Mouse (Mus musculus) adrenal gland, adult 18-20 months (tissue): ENCODE measurements around the gene Notch2. TPM values are rescaled to one million over a fixed set of nuclear protein-coding genes. Genes with fewer than 3 reads are reported as not detected.

Experiments used
- DNase-seq, 2 experiments: peaks; one replicate each; pipeline ENCODE4 v3.0.0; 2021 to 2022; ENCODE audit warnings: low spot score in 2 of 2
- total RNA-seq, 2 experiments: library from RNA; stranded (reverse); gene quantifications; 1 replicate in 1 of 2; 2 replicates in 1 of 2; pipeline ENCODE4 v1.2.3; 2021

Notch2 gene
- total RNA-seq, 2 experiments from 2014 or later: 46.6 to 79.1 TPM

DNA sequence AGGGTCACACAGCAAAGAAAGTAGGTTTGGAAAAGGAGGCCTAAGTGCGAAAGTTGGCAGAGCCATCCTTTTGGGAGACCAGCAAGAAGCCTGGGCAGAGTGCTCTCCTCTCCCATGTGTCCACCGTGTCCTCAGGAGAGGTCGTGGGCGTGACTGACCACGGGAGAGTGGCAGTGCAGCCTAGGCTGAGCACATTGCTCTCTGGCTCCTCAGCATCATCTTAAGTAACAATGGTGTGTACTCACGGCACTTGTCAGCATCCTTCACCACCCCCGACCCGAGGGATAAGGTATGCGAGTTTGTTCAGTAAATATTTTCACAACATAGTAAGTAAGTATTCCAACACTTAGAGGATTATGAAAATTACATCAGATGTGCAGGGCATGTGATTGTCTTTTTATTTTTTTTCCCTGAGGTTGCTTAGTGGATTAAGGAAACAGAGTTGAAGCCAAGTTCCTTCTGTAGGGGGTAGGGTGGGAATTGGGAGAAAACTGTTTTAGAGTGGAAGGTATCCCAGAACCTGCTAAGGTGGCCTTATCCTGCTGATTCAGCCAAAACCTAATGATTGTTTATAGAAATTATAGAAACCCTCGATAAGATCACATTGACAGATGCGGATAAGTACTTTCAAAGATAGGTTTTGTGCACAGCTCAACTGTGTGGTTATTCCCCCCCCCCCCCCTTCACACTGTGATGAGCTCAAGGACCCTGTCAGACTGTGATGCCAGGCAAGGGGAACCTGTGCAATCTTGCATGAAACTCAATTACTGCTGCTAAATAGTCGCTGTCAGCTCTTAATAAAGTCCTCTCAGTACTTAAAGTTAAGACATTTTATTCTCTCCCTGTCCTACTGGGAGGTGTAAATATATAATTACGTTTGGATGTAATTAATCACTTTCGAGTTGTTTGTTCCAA, 37.4 kb downstream of the Notch2 start:
- DNase-seq: no peak

DNA sequence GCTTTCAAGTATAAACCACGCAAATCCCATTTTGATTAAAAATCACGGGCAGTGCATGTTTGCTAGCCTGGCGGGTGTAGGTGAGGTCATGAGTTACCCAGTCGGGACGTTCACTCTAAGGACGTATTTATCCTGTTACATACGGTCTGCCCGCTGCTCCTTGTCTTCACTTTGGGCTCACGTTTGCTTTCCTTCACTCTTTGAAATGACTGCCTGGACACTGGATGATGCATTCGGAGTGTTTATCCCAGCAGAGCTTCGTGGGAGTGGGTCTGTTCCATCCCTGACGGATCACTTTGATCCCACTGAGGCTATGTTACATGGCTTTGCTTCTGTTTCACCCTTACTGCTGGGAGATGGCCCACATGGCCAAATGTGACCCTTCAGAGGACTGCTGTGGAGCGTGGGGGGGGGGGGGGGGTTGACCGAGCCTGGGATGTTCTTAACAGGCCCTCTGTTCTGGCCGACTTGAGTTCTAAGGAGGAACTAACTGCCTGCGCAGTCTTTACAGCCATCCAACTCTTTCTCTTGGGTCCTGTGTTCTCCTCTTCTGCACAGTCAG, 38.2 kb downstream of the Notch2 start:
- DNase-seq: no peak

DNA sequence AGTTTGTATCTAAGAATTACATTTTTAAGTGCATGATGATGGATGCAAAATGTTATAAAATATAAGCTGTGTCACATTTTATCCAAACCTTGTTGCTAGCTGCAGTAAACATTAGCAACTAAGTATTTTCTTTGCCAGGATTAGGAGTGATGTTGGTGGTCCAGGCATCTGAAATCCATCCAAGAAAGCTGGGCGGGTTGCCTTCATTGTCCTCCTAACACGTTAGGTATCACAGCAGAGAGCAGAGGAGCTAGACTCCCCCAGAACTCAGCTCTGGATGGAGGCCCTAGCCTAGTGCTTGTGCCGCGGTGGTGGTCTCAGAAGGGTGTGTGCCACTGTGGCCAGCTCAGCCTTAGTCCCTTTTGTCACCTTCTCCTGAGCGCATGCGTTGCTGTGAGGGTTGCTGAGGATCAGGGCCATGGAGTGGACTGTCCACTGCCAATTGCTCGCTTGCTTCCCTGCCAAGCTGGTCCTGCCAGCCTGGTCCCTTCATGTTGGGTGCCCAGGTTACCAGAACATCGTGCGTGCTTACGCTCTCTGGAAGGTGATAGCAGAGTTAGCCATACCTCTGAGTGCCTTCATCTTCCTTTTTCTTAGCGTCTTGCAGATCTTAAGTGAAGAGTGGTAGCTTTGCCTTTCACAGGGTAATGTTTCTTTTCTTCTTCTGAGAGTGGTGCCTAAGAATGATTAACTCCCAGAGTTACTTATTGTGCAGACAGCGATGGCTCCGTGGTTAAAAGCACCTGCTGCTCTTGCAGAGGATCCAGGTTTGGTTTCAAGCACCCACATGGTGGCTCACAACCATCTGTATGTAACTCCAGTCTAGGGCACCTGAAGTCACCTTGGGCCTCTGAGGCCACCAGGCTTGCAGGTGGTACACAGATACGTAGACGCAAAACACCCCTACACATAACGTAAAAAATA, 39.4 kb downstream of the Notch2 start:
- DNase-seq: no peak

DNA sequence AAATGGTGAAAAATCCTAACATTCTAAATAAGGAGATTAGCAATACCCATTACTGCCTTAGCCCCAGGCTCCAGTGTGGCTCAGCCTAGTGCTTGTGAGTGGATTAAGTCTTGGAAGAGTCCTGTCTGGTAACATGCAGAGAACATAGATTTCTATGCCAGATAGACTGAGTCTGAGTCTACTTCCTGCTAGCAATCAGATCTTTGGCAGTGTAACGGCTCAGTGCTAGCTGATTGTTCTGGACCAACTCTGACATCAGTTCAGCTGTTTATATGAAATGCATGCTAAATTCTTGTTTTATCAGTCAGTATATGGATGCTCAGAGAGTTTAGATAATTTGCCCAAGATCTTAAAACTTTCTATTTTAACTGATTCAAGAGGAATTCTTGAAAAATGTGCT, 40.5 kb downstream of the Notch2 start:
- no peak for DNase-seq

DNA sequence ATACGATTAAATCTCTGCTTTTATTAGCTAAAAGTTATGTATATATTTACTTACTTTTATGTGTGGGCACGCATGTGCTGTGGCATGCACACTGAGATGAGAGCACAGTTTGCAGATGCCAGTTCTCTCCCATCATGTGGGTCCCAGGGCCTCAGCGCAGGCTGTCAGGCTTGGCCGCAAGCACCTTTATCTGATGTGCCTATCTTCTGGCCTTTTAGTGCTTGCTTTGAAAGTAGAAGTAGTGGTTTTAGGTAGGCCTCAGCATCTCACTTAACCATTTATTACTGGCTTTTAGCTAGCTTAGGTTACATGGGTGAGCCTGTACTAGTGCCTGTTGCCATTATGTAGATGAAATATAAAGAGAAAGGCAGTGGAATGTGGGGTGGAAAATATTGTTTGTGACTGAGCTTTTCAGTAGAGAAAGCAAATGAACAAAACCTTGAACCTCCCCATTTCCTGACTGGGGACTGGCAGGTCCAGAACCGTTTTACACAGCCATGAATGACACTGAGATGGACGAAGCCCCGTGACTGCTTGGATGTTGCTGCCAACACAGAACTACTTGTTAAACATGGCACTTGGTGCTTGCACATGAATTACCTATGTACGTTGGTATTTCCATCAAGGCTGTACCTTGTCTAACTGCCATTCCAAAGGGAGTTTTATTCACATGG, 41.1 kb downstream of the Notch2 start:
- no peak for DNase-seq

DNA sequence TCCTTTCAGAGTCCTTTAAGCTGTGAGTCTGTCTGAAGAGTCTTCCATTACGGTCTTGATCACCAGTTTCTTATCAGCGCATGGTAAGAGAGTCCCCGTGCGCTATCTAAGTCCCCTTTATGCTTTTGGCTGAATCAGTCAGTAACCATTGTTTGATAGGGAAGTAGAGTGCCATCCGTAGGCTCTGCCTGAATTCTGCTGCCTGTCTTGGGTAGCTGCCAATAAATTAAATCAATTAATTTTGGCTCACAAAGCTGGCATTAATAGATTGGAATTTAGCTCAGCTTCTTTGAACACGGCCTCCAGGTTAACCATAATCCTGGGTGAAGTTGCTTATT, 41.6 kb downstream of the Notch2 start:
- DNase-seq: no peak

DNA sequence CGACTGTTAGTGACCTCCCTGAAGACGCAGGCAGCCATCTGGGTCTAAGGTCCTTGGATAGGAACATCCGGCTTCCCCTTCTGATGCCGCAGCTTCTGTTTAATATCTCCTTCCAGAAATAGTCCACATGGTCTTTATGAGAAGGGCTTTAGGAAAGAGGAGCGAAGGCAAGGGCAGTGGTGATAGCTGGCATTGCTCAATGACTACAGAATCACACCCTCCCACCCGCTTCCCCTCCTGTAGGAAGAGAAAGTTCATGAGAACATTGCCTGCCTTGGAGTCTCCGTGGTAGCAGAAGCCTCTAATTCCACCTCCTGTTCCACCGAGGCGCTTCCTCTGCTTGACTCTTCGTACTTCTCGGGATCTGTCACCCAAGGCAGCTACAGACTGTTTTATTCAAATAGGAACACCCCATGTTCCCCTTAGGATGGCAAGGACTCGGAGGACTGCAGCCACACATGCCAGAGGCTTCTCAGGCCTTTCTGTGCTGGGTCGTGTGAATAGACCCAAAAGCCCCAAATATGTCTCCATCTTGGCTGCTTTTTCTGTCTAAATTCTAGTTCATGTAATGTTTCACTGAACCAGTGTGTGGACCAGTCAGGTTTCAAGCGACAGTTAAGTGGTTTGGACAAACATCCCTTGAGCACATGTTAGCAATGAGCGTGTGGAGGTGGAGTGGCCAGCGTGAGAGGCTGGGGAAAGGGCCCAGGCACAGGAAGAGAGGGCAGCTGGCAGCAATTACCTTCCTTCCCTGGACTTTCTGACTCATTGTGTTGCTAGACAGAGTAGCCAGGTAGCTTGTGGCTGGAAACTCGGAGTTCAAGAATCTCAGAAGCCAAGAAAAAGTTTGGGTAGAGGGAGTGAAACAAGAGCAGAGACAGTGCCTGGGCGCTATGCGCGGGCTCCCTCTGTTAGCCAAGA, 42.7 kb downstream of the Notch2 start:
- no peak for DNase-seq

DNA sequence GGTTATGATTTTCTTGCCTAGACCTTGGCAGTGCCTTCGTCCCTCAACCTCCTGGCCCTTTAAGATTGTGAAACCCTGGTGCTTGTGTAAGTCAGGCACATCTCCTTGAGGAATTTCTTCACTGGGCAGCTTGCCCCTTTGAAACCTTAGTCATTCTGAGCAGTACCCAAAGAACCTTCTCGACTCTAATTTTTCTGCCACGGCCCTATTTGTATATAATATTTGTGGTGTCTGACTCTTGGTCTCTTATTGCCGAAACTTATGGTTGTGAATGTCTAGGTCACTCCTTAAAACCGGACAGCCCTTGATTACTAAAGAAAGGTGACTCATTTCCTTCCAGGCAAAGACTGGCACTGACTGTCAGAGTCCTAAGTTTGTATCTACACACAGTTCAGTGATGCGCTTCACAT, 43.6 kb downstream of the Notch2 start:
- DNase-seq: peak in 1 of 2 experiments; percentile 46

DNA sequence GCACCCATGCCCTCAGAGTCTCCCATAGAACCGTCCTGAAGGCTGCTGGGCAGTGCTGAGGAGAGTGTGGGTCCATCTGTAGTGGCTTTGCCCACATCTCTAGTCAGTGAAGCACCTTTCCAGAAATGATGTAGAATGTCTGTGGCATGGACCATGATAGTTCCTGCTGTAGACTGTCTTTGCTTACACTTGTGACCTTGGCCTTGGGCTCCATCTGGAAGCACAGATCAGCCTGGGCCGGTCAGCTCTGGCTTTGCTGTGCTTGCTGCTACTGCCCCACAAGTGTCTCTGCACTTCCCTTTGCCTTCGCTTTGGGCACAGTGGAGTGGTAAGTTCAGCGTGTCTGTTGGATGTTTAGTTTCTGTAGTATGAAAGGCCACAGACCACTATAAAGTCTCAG, 45.7 kb downstream of the Notch2 start:
- DNase-seq: no peak

DNA sequence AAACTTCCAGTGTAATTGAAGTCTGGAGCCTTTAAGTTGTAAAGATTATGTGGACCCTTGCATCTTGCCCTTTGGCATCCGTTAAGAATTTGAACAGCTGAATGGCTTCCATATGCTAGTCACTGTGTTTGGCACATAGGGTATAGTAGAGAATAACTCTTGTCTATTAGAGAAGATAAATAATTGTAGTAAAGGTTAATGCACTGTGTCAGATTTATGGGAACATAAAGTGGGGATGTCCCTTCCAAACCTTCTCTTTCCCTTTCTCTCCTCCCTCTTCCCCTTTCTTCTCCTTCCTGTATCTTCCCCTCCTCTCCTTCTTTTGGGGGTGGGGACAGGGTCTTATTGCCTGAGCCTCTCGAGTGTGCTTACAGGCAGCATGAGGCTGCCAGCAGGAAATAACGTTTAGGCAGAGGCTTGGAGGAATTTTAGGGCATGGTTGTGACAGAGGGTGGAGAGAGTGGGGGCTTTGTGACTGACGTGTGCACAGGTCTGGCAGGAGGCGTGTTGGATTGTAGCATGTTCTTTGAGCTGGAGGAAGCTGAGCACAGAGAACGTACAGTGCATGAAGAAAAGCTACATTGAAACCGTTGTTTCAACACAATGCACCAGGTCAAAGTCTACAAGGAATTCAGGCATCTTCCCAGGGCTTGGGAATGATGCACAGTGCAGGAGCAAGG, 47.8 kb downstream of the Notch2 start:
- DNase-seq: no peak

DNA sequence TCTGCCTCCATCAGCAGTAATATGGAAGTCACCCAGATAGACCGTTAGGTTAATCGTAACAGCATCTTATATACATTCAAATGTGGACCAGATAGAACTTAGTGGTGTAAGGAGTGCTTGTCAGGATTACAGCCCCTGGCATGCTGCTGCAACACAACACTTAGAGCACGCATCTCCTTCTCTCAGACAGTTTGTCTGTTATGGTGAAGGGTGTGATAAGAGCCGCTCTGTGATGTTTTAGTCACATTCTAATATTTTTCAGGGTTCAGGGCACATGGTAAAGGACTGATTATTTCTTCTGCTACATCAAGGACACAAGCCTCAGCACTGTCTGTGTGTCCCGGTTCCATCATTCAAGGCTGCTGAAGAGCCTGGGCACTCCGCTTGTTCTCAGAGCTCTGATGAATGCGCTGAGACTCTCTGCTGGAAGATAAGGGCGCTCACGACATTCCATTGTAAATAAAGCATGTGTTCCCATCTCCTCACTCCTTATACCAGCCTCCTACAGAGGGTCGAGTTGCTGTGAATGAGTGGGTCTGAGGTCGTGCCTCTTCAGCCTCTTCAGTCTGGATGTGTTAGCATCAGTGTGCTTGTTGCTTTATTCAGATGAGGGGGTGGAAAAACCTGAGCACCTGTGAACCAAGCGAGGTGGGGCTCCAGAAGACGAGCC, 48.5 kb downstream of the Notch2 start:
- no peak for DNase-seq

DNA sequence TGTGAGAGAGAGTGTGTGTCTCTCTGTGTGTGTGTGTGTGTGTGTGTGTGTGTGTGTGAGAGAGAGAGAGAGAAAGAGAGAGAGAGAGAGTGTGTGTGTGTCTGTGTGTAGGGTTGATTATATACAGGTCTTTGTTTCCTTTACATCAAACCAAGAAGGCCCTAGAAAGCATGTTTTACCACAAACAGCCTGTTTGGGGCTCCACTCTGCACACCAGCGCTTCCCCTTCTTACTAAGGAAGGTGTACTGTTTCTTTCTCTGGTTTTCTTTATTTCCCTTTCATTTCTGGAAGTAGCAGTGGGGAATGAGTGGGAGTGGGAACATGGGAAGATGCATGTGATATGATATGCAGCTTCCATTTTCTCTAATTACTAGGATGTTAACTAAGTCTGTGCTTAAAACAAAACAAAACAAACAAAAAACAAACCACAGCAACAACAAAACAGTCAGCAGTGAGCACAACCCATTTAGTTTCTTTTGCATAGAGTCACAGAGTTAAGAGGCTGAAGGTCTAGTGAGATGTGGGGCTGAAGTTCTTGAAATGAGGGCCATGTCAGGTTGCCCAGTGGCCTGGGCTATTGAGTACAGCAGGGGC, 49.4 kb downstream of the Notch2 start:
- no peak for DNase-seq

DNA sequence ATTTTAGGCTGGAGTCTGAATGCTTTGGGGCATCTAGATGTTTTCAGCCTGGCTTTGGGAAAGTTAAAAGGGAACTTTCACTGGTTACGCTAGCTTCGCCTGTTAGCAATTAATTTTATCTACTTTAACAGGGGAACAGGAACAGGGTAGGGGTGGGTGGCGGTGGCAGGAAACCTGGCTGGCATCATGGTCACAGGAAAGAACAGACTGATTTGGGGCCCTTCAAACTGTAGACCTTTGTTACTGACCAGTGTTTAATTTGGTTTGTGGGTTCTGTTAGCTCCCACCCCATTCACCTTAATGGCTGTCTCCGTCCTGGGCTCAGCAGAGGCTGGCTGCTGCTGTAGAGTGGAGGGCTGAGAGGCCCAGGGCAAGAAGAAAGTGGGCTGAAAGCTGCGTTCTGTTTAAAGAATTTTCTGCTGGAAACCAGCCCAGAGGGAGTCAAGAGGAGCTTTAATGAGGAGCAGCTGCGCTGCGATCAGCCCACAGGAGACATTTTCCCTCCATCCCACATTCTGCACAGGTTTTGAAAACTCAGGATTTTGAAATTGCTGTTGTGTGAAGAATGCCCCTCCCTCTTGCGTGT, 50.0 kb downstream of the Notch2 start:
- DNase-seq: no peak

DNA sequence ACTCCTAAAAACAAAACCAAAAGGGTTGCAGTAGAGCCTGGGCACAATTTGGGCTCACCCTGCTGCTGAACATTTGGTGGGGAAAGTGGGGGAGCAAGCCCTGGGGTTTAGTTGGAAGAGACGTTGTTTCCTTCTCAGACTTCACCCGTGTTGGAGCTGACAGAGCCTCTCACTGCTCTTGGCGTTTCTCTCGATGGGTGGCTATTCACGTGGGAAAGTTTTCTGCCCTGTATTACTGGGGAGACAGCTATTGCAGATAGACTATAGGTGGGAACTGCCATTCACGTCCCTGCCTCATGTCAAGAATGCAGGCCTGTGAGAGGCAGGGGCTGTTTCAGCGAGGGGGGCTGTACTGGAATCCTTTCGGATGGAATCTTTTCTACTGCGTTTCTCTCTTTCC, 50.5 kb downstream of the Notch2 start:
- DNase-seq: no peak

DNA sequence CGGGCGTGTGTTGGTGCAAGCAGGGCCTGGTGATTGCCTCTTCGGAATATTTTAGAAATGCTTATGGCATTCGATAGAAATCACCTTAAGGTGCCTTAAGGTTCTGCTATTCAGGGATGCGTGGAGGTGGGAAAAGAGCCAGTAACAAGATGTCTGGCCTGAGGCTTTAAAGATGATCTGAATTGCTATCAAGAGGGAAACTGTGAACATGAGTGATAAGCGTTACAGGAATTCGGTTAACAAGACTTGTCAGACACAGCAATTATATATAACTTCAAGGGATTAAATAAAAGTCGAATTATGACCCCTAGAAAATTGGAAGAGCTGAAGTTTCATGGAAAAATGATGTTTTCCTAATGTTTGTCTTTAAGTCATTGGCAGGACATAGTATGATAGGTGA, 51.7 kb downstream of the Notch2 start:
- no peak for DNase-seq

DNA sequence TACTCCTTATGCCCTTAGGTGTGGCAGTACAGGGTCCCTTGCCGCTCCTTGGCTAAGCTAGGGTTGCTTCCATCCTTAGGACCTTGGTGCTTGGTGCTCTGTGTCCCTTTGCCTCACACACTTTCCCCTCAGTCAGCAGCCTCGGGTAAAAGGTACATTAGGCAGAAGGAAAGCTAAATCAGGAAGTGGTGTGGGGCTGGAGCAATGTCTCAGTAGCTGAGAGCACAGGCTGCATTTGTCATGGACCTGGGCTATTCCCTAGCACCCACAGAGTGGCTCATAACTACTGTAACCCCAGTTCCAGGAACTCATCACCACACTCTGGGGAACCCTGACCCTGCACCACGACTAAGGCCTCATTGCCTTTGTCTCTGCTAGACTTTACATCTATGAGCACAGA, 53.1 kb downstream of the Notch2 start:
- DNase-seq: no peak

DNA sequence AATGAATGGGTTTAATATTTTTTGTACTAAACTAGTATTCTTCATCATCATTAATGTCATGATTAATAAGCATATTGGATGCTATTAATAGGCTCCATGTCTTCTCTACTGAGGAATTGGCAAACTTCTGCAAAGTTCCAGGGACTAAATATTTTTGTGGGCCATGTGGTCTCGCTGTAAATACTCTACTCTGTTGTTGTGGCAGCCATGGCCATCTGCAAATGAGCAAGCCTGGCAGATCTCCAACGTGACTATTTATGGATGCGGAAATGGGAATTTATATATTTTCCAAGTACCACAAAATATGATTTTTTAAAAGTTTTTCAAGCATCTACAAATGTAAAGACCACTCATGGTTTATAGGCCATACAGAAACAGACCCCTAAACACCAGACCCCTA, 54.1 kb downstream of the Notch2 start:
- DNase-seq: no peak

DNA sequence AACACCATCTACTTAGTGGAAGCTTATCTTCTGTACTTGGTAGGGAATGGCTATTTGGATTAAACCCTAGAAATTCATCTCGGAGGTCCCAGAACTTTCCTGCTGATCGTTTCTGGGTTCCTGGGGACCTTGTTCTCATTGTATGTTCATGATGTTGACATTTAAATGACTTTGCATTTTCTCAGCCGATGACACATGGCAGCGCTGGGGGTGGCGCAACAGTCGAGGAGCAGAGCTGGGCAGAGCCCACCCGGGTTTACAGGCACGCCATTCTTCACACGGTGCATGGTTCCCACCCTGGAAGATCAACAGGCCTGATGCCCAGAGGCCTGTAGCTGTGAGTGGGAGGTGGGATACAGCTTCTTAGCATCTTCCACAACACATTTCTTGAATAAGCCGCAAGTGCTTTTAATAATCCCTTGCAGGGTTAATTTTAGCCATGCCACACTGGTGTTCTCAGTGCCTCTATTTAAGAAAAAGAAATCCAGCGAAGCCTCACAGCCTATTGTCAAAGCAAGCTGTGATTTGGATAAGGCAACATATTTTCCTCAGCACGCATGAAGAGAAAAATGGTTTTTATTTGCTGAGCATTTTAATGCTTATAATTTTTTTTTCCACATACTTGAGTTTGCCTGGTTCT, 54.6 kb downstream of the Notch2 start:
- DNase-seq: no peak
